Mouse (Mus musculus) yolk sac, embryonic 10.5 days (tissue): Measurements from ENCODE around the gene Ptk7.
A peak's percentile ranks its signal among the peaks of the same experiment; 100 is the strongest.

Source experiments
- DNase-seq: peaks from one replicate; pipeline ENCODE4 v3.0.0-alpha.2; 2017; ENCODE audit warnings: low spot score

Gene Ptk7

DNA sequence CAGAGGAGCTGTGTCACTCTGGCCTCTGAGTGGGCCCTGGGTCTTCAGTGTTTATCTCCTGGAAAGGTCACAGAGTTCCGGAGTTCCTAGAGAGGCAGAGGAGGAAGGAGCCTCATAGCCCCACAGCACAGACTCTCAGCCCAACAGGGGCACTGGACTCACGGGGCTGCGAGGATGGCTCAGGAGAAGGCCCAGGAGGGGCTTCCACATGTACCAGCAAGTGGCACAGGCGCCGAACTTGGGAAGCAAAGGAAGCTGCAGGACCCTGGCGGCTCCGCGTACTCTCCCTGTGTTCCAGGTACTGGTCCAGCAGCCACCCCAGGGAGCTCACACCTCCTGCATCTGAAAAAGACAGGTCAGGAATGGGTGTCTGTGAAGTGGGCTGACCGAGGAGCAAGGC lies 108.1 kb downstream of the Ptk7 start:
- DNase-seq: no peak

DNA sequence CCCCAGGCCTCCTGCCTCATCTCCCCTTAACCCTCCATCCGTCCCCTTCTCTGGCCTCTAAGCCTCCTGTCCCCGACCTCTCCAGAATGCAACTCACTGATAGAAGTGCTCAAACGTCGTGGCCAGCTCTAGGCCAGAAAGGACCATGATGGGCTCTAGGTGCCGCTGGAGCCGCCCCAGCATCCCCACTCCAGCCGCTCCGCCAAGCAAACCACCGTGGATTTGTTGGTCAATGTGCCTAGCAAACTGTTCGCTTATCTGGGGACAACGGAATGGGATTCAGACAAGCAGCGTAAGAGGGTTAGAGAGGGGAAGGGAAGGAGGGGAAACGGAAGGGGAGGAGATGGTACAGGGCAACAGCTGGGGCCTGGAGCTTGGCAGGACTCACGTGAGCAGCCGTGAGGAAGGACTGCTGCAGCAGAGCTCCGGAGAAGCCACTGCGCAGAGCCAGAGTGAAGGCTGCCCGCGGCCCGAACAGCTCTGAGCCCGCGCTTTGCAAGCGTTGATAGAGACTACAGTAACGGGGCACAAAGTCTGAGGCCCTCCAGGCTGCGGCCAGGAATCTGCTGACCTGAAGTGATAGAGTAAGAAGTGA lies 108.8 kb downstream of the Ptk7 start:
- peak; percentile 13 for DNase-seq

DNA sequence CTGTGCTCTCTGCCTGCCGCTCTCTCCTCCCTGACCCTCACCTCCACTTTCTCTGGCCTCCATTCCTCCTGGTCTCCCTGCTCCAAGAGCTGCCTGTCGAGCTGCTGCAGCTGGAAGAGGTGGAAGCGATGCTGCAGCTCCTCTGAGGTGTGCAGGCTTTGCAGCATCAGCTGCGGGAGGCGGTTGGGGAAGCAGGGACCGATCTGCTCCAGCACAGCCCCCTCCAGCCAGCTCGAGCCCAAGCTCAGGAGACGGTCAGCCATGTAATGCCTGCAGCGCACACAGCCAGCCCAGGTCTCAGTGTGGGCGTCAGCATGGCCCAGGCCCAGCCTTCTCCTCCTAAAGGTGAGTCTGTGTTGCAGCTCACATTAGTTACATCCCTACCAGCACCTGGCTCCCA lies 109.3 kb downstream of the Ptk7 start:
- DNase-seq: no peak
